Mouse (Mus musculus): ENCODE data around the gene Fam228a. TPM values are rescaled to one million over a fixed set of nuclear protein-coding genes. Genes with fewer than 3 reads are reported as not detected.

Gene Fam228a
- total and polyA plus RNA-seq, 2 experiments: 0.15 to 0.28 TPM

DNA sequence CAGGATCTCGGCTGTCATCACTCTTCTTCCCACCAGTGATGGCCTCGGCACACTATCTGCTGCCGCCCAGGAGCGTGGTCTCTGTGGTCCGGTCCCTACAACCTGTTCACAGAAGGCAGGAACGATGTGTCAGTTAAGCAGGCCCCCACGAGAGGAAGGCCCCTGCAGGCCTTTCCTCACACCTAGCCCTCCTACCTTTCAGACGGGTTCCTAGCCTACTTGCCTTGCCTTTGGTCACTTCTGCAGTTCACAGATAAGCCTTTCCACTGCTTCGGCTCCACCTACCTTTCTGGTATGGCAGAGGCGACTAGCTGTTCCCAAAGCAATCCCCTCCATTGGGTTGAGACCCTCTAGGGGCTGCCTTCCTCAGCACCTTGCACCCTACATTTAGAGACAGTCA, 22.6 kb downstream of the Fam228a start:
- no peak overlapping the region for H3K27ac ChIP-seq (replicated peaks; ENCODE audit: insufficient read depth, low read depth, low read length)
- DNase-seq (ENCODE audit: extremely low read depth, low read depth, low spot score): no peak
- H3K9ac ChIP-seq (ENCODE audit: low read depth, low read length): no peak overlapping the region
- H3K4me1 ChIP-seq (ENCODE audit: control insufficient read depth, insufficient read depth, low read length): no peaks in the 10 kb centered on the region
- WGBS: 88% methylated on average over 10 of the region's 10 CpGs
- peaks cover 15% of the 10 kb centered on the region for H3K36me3 ChIP-seq (ENCODE audit: control insufficient read depth, insufficient read depth, low read length)
- no peak overlapping the region for H3K4me3 ChIP-seq (ENCODE audit: insufficient read depth, low read depth, low read length)
- no peaks in the 10 kb centered on the region for H3K27me3 ChIP-seq (ENCODE audit: control insufficient read depth, insufficient read depth, low read length)
- H3K79me2 ChIP-seq (ENCODE audit: control insufficient read depth, insufficient read depth, low read length): no peaks in the 10 kb centered on the region
- TF ChIP-seq POLR2A (IDR thresholded peaks at IDR 0.05; ENCODE audit: extremely low read depth, insufficient read depth, low read length) (no peak), CTCF (IDR thresholded peaks at IDR 0.05; ENCODE audit: low read depth, low read length) (no peak)

DNA sequence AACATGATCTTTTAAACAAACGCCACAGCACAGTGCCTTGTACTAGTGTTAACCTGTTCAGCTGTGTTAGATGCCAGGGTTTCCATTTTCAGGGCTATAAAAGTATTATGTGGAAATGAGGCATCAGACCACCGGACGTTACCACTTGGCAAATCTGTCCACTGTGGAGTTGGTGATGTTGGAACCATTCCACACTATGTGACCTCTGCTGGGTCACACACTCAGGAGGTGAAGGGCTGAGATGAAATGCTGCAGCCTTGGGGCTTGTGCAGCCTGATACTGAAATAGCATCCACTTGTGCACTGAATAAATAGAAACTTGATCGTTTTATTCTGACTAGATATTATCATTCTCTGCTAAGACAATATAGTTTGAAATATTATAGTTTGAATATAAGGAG, 24.9 kb downstream of the Fam228a start:
- TF ChIP-seq POLR2A (IDR thresholded peaks at IDR 0.05; ENCODE audit: extremely low read depth, insufficient read depth, low read length): no peak
- TF ChIP-seq CTCF (IDR thresholded peaks at IDR 0.05; ENCODE audit: low read depth, low read length): no peak
- H3K79me2 ChIP-seq (ENCODE audit: control insufficient read depth, insufficient read depth, low read length): no peaks in the 10 kb centered on the region
- H3K4me3 ChIP-seq (ENCODE audit: insufficient read depth, low read depth, low read length): no peak overlapping the region
- peaks cover 20% of the 10 kb centered on the region for H3K36me3 ChIP-seq (ENCODE audit: control insufficient read depth, insufficient read depth, low read length)
- no peaks in the 10 kb centered on the region for H3K4me1 ChIP-seq (ENCODE audit: control insufficient read depth, insufficient read depth, low read length)
- H3K27me3 ChIP-seq (ENCODE audit: control insufficient read depth, insufficient read depth, low read length): no peaks in the 10 kb centered on the region
- no peak overlapping the region for H3K9ac ChIP-seq (ENCODE audit: low read depth, low read length)
- H3K27ac ChIP-seq (replicated peaks; ENCODE audit: insufficient read depth, low read depth, low read length): no peak overlapping the region
- 81% methylated on average over 4 of the region's 4 CpGs for WGBS
- no peak for DNase-seq (ENCODE audit: extremely low read depth, low read depth, low spot score)

DNA sequence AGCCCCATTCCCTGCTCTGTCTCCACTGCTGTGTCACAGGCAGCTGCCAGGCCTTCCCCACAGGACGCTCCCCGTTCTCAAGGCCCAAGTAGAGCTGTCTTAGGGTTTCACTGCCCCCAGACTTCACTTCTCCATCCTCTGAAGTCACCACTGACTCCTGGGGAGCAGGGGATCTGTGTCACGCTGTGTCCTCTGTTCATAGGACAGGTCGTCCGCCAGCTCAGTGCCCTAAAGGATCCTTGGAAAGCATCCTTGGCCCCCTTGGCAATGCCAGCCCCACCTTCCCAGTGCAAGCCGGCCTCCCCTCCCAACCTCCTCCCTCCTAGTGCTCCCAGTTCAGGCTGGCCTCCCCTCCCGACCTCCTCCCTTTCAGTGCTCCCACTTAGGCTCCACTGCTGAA, 28.3 kb downstream of the Fam228a start:
- Histone ChIP-seq H3K4me3 (ENCODE audit: insufficient read depth, low read depth, low read length) (no peak overlapping the region), H3K9ac (ENCODE audit: low read depth, low read length) (no peak overlapping the region), H3K79me2 (ENCODE audit: control insufficient read depth, insufficient read depth, low read length) (no peaks in the 10 kb centered on the region), H3K4me1 (ENCODE audit: control insufficient read depth, insufficient read depth, low read length) (no peaks in the 10 kb centered on the region), H3K36me3 (ENCODE audit: control insufficient read depth, insufficient read depth, low read length) (peaks cover 31% of the 10 kb centered on the region; the same call in 1 of the 2 replicates), H3K27me3 (ENCODE audit: control insufficient read depth, insufficient read depth, low read length) (no peaks in the 10 kb centered on the region), H3K27ac (replicated peaks; ENCODE audit: insufficient read depth, low read depth, low read length) (no peak overlapping the region)
- TF ChIP-seq CTCF (IDR thresholded peaks at IDR 0.05; ENCODE audit: low read depth, low read length) (no peak), POLR2A (IDR thresholded peaks at IDR 0.05; ENCODE audit: extremely low read depth, insufficient read depth, low read length) (no peak)
- no peak for DNase-seq (ENCODE audit: extremely low read depth, low read depth, low spot score)
- 94% methylated on average over 7 of the region's 7 CpGs for WGBS

DNA sequence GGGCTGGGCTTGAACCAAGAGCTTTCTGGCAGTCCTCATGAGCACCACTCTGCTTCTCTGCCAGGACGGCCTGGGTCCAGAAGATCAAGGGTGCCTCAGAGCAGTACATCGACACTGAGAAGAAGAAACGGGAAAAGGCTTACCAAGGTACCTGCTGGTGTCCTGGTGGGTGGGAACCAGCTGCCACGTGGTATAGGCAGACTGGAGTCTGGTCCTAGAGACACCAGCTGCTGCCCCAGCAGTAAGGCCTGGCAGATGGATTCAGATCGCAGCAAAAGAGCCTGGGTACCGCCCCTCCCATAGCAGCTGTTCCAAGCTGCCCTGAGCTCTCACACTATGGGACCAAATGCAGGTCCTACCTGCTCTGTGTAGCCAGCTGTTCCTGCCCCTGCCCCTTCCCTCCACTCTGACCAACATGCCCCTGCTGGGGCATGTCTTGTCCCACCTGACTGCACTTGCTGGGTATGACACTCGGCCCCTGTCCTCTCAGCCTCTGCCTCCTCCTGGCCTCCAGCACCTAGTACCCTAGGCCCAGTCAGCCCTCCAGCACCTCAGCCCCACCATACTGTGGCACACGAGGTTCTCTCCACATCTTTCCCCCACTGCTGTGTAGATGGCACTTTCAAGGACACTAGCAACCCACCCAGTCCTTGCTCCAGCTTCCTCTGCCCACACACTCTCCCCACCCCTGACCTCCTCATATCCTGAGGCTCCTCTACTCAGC, 29.2 kb downstream of the Fam228a start:
- Histone ChIP-seq H3K36me3 (ENCODE audit: control insufficient read depth, insufficient read depth, low read length) (peaks cover 31% of the 10 kb centered on the region; the same call in 1 of the 2 replicates), H3K27ac (replicated peaks; ENCODE audit: insufficient read depth, low read depth, low read length) (no peak overlapping the region), H3K9ac (ENCODE audit: low read depth, low read length) (no peak overlapping the region), H3K27me3 (ENCODE audit: control insufficient read depth, insufficient read depth, low read length) (no peaks in the 10 kb centered on the region), H3K79me2 (ENCODE audit: control insufficient read depth, insufficient read depth, low read length) (no peaks in the 10 kb centered on the region), H3K4me1 (ENCODE audit: control insufficient read depth, insufficient read depth, low read length) (no peaks in the 10 kb centered on the region), H3K4me3 (ENCODE audit: insufficient read depth, low read depth, low read length) (no peak overlapping the region)
- DNase-seq (ENCODE audit: extremely low read depth, low read depth, low spot score): no peak
- WGBS: 92% methylated on average over 8 of the region's 8 CpGs
- no peak for TF ChIP-seq CTCF (IDR thresholded peaks at IDR 0.05; ENCODE audit: low read depth, low read length)
- TF ChIP-seq POLR2A (IDR thresholded peaks at IDR 0.05; ENCODE audit: extremely low read depth, insufficient read depth, low read length): no peak

DNA sequence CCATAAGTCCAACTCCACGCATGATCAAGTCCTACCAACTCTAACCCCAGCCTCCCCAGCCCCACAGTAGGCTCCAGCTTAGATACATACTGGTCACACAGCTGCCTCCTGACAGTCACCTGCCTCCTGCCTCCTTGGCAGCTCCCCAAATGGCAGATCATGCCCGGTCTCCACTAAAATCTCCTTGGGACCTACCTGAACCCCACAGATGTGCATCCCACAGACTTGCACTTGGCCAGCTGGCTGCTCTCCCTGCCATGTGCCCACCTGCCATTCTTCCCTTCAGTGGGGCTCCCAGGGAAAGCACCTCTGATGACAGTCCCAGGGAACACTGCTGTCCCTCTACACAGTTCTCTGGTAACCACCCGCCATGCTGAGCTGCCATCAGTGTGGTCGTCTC, 29.9 kb downstream of the Fam228a start:
- 89% methylated on average over 4 of the region's 4 CpGs for WGBS
- TF ChIP-seq CTCF (IDR thresholded peaks at IDR 0.05; ENCODE audit: low read depth, low read length): no peak
- TF ChIP-seq POLR2A (IDR thresholded peaks at IDR 0.05; ENCODE audit: extremely low read depth, insufficient read depth, low read length): no peak
- Histone ChIP-seq H3K9ac (ENCODE audit: low read depth, low read length) (no peak overlapping the region), H3K79me2 (ENCODE audit: control insufficient read depth, insufficient read depth, low read length) (no peaks in the 10 kb centered on the region), H3K27me3 (ENCODE audit: control insufficient read depth, insufficient read depth, low read length) (no peaks in the 10 kb centered on the region), H3K4me3 (ENCODE audit: insufficient read depth, low read depth, low read length) (no peak overlapping the region), H3K36me3 (ENCODE audit: control insufficient read depth, insufficient read depth, low read length) (peaks cover 31% of the 10 kb centered on the region; the same call in 1 of the 2 replicates), H3K4me1 (ENCODE audit: control insufficient read depth, insufficient read depth, low read length) (no peaks in the 10 kb centered on the region), H3K27ac (replicated peaks; ENCODE audit: insufficient read depth, low read depth, low read length) (no peak overlapping the region)
- no peak for DNase-seq (ENCODE audit: extremely low read depth, low read depth, low spot score)

DNA sequence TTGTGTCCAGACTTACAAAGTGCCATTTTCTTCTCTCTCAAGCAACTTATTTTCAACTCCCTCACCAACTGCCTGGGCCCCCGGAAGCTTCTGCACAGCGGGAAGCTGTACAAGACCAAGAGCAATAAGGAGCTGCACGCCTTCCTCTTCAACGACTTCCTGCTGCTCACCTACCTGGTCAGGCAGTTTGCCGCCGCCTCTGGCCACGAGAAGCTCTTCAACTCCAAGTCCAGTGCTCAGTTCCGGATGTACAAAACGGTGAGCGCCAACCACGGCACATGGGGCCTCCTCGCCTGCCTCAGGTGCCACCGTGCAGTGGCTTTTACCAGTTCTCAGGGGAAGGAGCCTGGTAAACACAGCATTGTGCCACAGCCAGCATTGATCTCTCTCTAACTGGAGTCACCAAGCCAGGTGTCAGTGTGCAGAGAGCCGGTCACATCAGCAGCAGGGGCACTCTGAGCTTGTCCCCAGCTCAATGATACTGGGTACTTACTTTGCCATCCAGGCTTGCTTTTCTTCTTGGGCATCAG, 30.7 kb downstream of the Fam228a start:
- H3K4me3 ChIP-seq (ENCODE audit: insufficient read depth, low read depth, low read length): no peak overlapping the region
- H3K79me2 ChIP-seq (ENCODE audit: control insufficient read depth, insufficient read depth, low read length): no peaks in the 10 kb centered on the region
- no peak for TF ChIP-seq CTCF (IDR thresholded peaks at IDR 0.05; ENCODE audit: low read depth, low read length)
- no peak for TF ChIP-seq POLR2A (IDR thresholded peaks at IDR 0.05; ENCODE audit: extremely low read depth, insufficient read depth, low read length)
- peaks cover 27% of the 10 kb centered on the region; the same call in 1 of the 2 replicates for H3K36me3 ChIP-seq (ENCODE audit: control insufficient read depth, insufficient read depth, low read length)
- H3K9ac ChIP-seq (ENCODE audit: low read depth, low read length): no peak overlapping the region
- WGBS: 92% methylated on average over 14 of the region's 14 CpGs
- no peaks in the 10 kb centered on the region for H3K4me1 ChIP-seq (ENCODE audit: control insufficient read depth, insufficient read depth, low read length)
- no peaks in the 10 kb centered on the region for H3K27me3 ChIP-seq (ENCODE audit: control insufficient read depth, insufficient read depth, low read length)
- no peak overlapping the region for H3K27ac ChIP-seq (replicated peaks; ENCODE audit: insufficient read depth, low read depth, low read length)
- no peak for DNase-seq (ENCODE audit: extremely low read depth, low read depth, low spot score)
